Mouse (Mus musculus) bone marrow macrophage, adult 2 months (primary cell): ENCODE measurements at regions not wholly inside any gene's neighbourhood (a gene's known extent, or its start where the extent isn't known, plus 50 kb on each side); places are given as distances from the start of the nearest gene placed in this dataset.

Experiments used
- CTCF ChIP-seq: IDR thresholded peaks from 2 replicates; pipeline ENCODE4 v1.5.1; 2012; ENCODE audit warnings: low read depth, mild to moderate bottlenecking, low read length, moderate library complexity
- POLR2A ChIP-seq: IDR thresholded peaks from 2 replicates; pipeline ENCODE4 v1.6.1; 2012; ENCODE audit warnings: mild to moderate bottlenecking, low read depth, low read length, borderline replicate concordance

DNA sequence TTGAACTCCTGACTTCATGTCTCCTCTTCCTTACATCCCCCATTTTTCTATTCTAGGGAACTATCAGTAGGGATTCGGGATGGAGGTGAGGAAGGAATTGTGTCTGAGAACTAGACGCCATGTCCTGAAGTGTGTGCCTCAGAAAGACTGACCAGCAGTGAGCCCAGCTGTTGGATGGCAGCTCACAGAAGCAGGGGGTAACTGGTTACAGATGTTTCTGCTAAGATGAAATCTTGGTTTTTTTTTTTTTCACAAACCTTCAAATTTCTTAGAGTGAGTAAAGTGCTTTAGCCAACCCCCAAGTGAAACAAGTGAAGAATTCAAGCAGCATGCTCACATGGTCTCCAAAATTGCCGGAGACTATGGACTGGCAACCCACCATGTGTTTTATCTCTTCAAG is 165.7 kb downstream of the Pmp22 start:
- TF ChIP-seq POLR2A (no peak), CTCF (no peak)
